Mouse (Mus musculus): ENCODE results near the gene Aldh1l1. TPM values are rescaled to one million over a fixed set of nuclear protein-coding genes. Genes with fewer than 3 reads are reported as not detected.
A peak's percentile ranks its signal among the peaks of the same experiment; 100 is the strongest.

Aldh1l1 gene
- total RNA-seq, 2 experiments from 2014 or later: 62.6 to 66.0 TPM

DNA sequence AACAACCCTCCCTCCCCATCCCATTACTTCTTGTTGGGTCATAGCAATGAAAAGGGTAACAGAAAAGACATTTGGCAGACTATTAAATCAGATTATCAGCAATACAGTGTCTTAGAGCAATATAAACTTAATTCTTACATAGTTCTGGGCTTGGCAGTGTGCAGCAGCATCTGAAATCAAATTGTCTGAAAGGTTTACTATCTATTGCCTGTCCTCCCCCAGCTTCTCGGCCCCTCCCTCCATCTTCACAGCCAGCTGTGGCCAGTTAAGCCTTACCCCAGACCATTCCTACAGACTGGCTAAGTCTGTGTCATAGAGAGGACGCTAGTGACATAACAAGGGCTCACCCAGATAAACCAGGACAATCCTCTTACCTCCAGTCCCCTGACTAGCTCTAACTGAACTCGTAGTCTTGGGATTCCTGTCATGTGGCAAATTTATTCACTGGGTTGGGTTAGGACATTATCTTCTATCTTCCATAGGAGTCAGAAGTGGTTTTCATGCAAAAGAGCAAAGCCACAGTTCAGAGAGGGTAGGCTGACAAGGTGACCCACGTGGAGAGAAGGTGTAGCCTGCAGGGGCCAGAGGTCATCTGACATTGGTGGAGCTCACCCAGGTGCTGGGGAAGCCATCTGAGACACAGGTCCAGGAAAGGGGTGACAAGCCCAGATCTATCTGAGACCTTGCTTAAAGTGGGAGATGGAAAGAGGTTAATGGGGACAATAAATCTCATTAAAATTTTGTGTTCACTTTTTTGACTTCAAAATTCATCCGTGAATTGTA, 27.0 kb downstream of the Aldh1l1 start:
- H3K4me3 ChIP-seq: no peak overlapping the region
- no peak for TF ChIP-seq CTCF (IDR thresholded peaks at IDR 0.05)
- no peak for DNase-seq (ENCODE audit: extremely low spot score in 1 of 2, low spot score in 2 of 2)
- no peak overlapping the region for H3K27ac ChIP-seq
- intact Hi-C loops (cut with DNase I): loop anchor here (5.0 kb wide), 1 partner anchor 81 kb away; no protein-coding TSS in a partner anchor

DNA sequence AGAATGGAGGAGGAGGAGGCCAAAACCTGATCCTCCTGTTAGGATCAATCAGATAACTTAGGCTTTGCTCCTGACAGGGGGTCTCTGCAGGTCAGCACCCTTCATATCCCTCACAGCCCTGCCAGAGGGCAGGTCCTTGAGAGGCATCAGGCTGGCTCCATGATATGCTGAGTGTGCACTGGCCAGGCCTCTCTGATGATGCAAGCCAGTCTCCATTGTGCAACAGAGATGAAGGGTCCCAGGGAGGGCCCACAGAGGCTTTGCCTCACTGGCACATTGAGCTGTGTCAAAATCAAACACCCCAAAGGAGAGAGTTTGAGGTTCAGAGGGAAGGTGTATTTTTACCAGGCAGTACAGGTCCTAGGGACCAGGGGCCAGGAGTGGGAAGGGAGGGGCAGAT, 28.1 kb downstream of the Aldh1l1 start:
- intact Hi-C loops (cut with DNase I): loop anchor here (5.0 kb wide), 1 partner anchor 82 kb away; no protein-coding TSS in a partner anchor
- H3K27ac ChIP-seq: no peak overlapping the region

DNA sequence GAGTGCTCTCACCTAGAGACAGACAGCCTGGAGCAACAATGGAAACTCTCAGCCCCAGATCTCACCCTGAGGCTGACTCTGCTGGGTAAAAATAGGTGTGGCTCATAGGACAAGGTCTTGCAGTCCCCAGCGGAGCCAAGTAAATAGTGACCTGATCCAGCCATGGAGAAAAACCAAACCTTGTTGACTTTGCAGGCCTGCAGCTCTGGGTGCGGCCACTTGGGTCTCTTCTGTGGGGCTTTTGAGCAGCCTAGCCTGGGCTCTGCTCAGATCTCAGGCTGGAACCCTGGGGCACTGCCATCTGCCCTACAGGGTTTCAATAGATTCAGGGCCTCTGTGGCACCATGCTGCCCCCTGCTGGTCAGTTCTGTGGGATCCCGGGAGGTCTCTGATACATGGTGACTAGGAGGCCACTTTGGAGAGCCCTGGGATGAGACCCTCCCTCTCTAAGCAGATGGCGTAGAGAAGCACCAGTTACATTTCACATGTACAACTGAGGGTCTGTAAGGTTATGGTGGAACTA, 28.7 kb downstream of the Aldh1l1 start:
- intact Hi-C loops (cut with DNase I): loop anchor here (1.0 to 5.0 kb wide), 2 partner anchors 65 to 83 kb away; no protein-coding TSS in a partner anchor
- no peak overlapping the region for H3K27ac ChIP-seq
- H3K4me3 ChIP-seq: no peak overlapping the region
- DNase-seq (ENCODE audit: extremely low spot score in 1 of 2, low spot score in 2 of 2): peak; percentile 82 to 89
- peak; percentile 98 for TF ChIP-seq CTCF (IDR thresholded peaks at IDR 0.05)

More for the DNA sequence above, 28.1 kb downstream of the Aldh1l1 start:
- DNase-seq (ENCODE audit: extremely low spot score in 1 of 2, low spot score in 2 of 2): no peak
- no peak for TF ChIP-seq CTCF (IDR thresholded peaks at IDR 0.05)
- H3K4me3 ChIP-seq: no peak overlapping the region

DNA sequence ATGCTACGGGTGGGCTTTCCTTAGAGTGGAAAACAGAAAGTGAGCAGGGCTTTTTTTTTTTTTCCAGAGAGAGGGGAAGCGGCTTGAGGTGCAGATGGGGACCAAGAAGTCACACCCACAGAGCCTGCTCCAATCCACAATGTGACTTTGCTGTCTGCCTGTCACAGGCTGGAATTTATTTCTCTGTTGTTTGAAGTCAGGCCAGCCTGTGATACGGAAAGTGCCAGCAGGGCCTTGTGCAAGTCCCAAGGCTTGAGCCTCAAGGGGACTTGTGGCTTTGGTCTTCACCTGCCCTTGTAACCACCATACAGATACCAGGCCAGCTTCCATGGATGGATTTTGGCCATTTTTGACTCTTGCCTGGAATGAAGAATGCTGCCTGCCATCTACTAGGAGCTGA, 32.7 kb downstream of the Aldh1l1 start:
- intact Hi-C loops (cut with DNase I): no loop called here
- TF ChIP-seq CTCF (IDR thresholded peaks at IDR 0.05): no peak
- H3K4me3 ChIP-seq: no peak overlapping the region
- no peak for DNase-seq (ENCODE audit: extremely low spot score in 1 of 2, low spot score in 2 of 2)
- no peak overlapping the region for H3K27ac ChIP-seq

DNA sequence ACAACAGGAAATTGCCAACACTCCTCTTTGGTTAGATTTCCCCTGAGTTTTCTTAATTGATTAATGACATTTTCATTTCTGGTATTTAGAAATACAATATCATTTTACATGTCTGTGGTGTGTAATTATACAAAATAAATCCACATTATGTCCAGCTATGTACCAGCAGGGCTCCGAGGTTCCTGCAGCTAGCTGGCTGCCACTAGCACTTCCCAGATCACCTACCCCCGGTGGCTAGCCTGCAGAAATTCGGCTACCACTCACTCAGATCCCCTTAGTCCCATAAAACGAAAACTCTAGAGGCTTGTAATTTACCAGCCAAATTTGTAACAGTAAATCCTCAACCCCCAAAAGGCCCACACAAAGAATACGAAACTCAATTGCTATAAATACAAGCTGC, 33.1 kb downstream of the Aldh1l1 start:
- H3K4me3 ChIP-seq: no peak overlapping the region
- no peak for DNase-seq (ENCODE audit: extremely low spot score in 1 of 2, low spot score in 2 of 2)
- TF ChIP-seq CTCF (IDR thresholded peaks at IDR 0.05): no peak
- intact Hi-C loops (cut with DNase I): no loop called here
- no peak overlapping the region for H3K27ac ChIP-seq

DNA sequence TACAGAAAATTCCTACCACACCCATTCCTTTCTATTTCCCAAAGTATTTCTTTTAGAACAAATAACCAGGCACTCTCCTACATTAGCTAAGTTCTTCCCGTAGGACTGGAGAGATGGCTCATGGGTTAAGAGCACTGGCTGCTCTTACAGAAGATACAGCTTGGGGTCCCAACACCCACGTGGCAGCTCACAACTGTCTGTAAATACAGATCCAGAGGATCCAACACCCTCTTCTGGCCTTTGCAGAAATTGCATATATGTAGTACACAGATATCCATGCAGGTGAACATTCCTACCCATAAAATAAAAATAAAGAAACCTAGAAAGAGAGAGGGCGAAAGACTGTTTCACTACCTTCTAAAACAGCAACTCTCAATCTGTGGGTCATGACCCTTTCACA, 40.2 kb downstream of the Aldh1l1 start:
- no peak overlapping the region for H3K27ac ChIP-seq
- TF ChIP-seq CTCF (IDR thresholded peaks at IDR 0.05): no peak; the same call in none of the 2 replicates
- no peak overlapping the region for H3K4me3 ChIP-seq
- intact Hi-C loops (cut with DNase I): no loop called here
- DNase-seq (ENCODE audit: extremely low spot score in 1 of 2, low spot score in 2 of 2): no peak

DNA sequence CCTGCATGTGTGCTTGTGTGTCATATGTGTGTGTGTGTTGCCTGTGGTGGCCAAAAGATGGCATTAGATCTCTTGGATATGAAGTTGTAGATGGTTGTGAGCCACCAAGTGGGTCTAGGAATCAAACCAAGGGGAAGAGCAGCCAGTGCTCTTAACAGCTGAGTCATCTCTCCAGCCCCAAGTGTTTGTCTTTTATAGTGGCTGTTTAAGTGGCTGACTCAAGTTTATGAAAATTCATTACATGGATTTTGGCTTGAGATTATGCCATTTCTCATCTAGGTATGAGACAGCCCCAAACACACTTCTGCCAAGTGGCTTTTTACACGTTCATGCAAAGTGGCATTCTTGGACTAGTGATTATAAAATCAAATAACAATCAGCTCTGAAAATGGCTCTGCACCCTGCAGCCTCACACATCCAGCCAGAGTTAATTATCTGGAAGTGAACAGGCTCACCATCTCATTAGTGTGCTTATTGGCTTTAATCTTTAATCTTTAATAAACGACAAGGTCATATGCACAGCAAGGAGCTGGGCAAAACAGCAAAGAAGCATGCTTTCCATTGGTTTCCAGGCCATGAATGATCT, 43.3 kb downstream of the Aldh1l1 start:
- Histone ChIP-seq H3K4me3 (no peak overlapping the region), H3K27ac (no peak overlapping the region)
- no peak for TF ChIP-seq CTCF (IDR thresholded peaks at IDR 0.05)
- DNase-seq (ENCODE audit: extremely low spot score in 1 of 2, low spot score in 2 of 2): no peak
- intact Hi-C loops (cut with DNase I): loop anchor here (10.0 kb wide), 1 partner anchor 855 kb away; no protein-coding TSS in a partner anchor

DNA sequence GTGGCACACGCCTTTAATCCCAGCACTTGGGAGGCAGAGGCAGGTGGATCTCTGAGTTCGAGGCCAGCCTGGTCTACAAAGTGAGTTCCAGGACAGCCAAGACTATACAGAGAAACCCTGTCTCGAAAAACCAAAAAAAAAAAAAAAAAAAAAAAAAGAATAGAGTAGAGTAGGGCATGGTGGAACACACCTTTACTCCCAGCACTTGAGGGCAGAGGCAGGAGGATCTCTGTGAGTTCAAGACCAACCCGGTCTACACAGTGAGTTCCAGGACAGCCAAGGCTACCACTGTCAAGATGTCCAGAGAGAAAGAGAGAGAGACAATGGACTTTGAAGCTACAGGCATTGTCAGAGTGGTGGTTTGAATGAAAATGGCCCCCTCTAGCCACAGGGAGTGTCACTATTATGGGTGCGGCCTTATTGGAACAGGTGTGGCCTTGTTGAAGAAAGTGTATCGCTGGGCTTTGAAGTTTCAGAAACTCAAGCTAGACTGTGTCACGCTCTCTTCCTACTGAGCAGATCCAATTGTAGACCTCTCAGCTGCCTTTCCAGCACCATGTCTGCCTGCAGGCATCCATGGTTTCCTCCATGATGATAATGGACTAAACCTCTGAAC, 46.5 kb downstream of the Aldh1l1 start:
- no peak overlapping the region for H3K27ac ChIP-seq
- TF ChIP-seq CTCF (IDR thresholded peaks at IDR 0.05): no peak
- intact Hi-C loops (cut with DNase I): loop anchor here (10.0 kb wide), 1 partner anchor 858 kb away; no protein-coding TSS in a partner anchor
- no peak for DNase-seq (ENCODE audit: extremely low spot score in 1 of 2, low spot score in 2 of 2)
- H3K4me3 ChIP-seq: no peak overlapping the region

DNA sequence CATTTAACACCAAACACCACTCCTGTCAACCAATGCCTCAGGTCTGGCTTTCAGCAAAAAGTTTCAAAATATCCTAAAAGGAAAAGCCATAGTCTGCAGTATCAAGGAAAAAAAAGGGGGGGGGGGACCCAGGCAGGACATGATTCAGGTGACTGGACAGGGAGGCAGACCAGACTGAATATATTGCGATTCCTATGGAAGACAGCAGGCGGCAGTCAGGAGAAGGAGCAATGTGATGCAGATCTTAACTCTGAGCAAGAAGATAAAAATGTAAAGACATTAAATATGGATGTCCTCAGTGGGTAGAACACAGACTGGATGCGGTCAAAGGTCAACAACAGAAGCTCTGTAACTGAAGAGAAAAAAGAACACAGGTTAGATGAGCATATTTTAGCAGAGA, 47.3 kb downstream of the Aldh1l1 start:
- no peak for DNase-seq (ENCODE audit: extremely low spot score in 1 of 2, low spot score in 2 of 2)
- intact Hi-C loops (cut with DNase I): loop anchor here (10.0 kb wide), 1 partner anchor 859 kb away; no protein-coding TSS in a partner anchor
- TF ChIP-seq CTCF (IDR thresholded peaks at IDR 0.05): peak; percentile 35
- H3K27ac ChIP-seq: no peak overlapping the region
- no peak overlapping the region for H3K4me3 ChIP-seq

DNA sequence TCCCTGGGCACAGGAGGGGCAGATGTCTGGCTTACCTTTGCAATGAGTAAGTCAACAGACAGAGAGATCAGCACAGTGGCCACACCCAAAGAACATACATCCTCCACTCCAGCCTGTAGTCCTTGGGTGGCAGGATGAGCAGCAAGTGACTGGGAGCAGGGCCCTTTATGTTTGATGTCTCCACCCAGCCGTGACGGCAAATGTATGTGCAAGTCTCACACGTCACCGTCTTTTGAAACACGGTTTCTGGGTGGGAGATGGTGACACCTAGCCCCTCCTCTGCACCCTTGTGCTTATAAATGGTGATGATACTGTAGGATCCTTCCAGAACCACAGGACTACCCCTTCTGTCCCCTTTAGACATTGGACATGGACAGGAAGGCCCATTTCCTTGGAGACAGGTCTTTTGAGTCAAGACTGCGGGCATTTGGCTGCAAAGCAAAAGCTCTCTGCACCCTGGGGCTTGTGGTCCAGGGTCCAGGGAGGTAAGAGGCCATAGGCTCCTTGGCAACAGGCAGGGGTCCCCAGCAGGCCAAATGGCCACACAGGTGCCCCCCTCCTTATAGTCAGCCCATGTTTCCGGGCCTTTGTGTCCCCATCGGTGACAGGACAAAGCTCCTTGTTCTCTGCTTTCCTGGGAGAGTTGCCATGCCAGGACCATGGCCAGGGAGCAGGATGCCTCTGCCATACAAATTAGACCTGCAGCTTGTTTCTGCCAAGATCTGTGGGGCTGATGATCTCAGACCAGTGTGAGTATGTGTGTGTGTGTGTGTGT, 48.7 kb downstream of the Aldh1l1 start:
- peak; percentile 43 to 73 for DNase-seq (ENCODE audit: extremely low spot score in 1 of 2, low spot score in 2 of 2)
- Histone ChIP-seq H3K27ac (peak overlapping the region; percentile 51; the same call in 1 of the 2 replicates), H3K4me3 (no peak overlapping the region)
- no peak for TF ChIP-seq CTCF (IDR thresholded peaks at IDR 0.05)
- intact Hi-C loops (cut with DNase I): loop anchor here (1.0 to 10.0 kb wide), 3 partner anchors 72 to 860 kb away; no protein-coding TSS in a partner anchor

DNA sequence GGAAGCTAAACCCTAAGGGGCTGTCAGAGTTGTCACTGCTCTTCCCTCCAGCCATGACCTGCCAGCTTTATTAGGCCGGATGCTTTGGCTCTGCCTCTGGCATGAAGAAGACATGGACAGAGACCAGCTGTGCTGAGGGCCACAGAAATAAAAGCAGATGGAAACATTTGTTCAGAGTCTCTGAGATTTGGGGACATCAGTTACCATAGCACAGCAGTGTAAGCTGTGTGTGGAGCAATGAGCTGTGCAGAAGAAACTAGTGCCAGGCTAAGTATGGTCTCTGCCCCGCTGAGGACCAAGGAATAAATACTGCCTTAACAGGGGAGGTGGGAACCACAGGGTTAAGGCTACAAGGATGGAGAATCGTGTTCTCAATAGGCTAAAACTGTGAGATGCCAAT, 50.6 kb downstream of the Aldh1l1 start:
- no peak overlapping the region for H3K4me3 ChIP-seq
- TF ChIP-seq CTCF (IDR thresholded peaks at IDR 0.05): no peak
- intact Hi-C loops (cut with DNase I): loop anchor here (2.0 to 10.0 kb wide), 3 partner anchors 38 to 862 kb away; no protein-coding TSS in a partner anchor
- no peak for DNase-seq (ENCODE audit: extremely low spot score in 1 of 2, low spot score in 2 of 2)
- H3K27ac ChIP-seq: no peak overlapping the region

All from left cerebral cortex, adult 2 months (tissue).